Mouse (Mus musculus): ENCODE measurements around the gene Pmm1. TPM values are rescaled to one million over a fixed set of nuclear protein-coding genes. Genes with fewer than 3 reads are reported as not detected.
A peak's percentile ranks its signal among the peaks of the same experiment; 100 is the strongest.

Gene Pmm1
- total RNA-seq, 2 experiments from 2014 or later, result 5.6 to 10.5 TPM

DNA sequence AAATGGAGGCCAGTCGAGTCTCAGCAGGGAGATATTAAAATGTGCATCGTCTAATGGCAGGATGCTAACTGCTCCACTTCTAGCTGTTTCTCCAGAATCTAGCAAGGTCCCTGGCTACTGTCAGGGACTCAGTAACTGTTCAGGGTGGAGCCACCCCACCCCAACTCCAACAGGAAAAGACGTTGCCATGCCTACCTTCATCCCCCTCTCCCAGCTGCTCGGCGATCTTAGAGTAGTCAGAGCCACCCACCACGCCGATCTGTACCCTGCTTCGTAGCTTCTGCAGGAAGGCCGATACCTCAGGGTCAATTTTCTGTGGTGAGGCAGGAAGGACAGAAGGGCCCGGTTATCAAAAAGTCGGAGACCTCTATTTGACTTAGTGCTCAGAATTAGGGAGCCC, 3.1 kb downstream of the Pmm1 start:
- no peak for ATAC-seq (ENCODE audit: poor library complexity, severe bottlenecking)

GRCm38 (mm10) chr15:81956457-81956856, 4.3 kb downstream of the Pmm1 start:
- ATAC-seq (ENCODE audit: poor library complexity, severe bottlenecking), result no peak

DNA sequence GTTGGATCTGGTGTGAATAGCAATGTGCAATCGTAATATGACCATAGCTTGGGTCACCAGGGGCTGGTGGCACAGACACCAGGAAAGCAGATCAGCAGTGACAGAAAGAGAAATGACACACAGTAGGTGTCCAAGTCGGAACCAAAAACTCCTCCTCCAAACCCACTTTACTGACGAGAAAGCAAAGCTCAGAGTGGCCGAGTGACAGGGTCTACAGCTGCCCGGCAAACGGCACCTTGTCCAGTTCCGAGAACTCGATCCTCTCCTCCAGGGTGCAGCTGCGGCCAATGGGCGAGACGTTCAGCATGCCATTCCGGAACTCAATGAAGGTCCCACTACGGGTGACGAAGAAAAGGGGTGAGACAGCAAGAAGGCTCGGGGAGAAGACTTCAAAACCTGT, 5.3 kb downstream of the Pmm1 start:
- ATAC-seq (ENCODE audit: poor library complexity, severe bottlenecking), result no peak

DNA sequence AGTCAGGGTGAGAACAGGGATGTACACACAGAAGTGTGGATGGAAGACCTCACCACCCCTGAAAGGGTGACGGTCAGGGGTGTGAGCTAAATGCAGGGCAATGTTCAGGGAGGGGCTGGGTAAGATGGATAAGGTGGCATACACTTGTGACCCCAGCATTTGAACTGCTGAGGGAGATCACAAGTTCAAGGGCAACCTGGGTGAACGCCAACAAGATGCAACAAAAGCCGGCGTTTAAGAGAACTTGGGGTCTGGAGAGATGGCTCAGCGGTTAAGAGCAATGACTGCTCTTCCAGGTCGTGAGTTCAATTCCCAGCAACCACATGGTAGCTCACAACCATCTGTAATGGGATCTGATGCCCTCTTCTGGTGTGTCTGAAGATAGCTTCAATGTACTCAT, 6.0 kb downstream of the Pmm1 start:
- no peak for ATAC-seq (ENCODE audit: poor library complexity, severe bottlenecking)

GRCm38 (mm10) chr15:81954151-81954583, 6.6 kb downstream of the Pmm1 start:
- ATAC-seq (ENCODE audit: poor library complexity, severe bottlenecking), result no peak

GRCm38 (mm10) chr15:81952310-81952709, 8.4 kb downstream of the Pmm1 start:
- no peak for ATAC-seq (ENCODE audit: poor library complexity, severe bottlenecking)

DNA sequence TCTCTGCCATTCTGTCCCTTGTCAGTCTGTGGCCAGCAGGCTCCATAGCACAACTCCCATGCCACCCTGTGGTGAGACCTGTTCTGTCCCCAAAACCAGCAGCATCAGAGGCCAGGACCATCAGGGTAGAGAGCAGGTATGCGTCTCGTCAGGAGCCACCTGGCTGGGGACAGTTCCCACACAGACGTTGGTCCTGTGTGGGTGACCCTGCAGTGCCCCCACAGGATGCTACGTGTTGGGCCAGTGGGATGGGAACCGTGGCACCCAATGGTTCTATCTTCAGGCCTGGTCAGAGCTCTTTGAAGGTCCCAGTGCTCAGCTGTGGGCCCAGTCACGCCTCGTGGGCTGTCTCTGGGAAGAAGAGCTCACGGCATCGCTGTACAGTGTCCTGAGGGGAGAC, 9.6 kb downstream of the Pmm1 start:
- no peak for ATAC-seq (ENCODE audit: poor library complexity, severe bottlenecking)

GRCm38 (mm10) chr15:81950716-81951115, 10.0 kb downstream of the Pmm1 start:
- ATAC-seq (ENCODE audit: poor library complexity, severe bottlenecking), result no peak

GRCm38 (mm10) chr15:81949476-81950131, 11.1 kb downstream of the Pmm1 start:
- no peak for ATAC-seq (ENCODE audit: poor library complexity, severe bottlenecking)

- ATAC-seq (ENCODE audit: poor library complexity, severe bottlenecking), result no peak
These were observed 11.7 kb downstream of the Pmm1 start for GRCm38 (mm10) chr15:81949076-81949475.

GRCm38 (mm10) chr15:81943176-81943749, 17.5 kb downstream of the Pmm1 start:
- no peak for ATAC-seq (ENCODE audit: poor library complexity, severe bottlenecking)

GRCm38 (mm10) chr15:81941010-81941409, 19.7 kb downstream of the Pmm1 start:
- ATAC-seq (ENCODE audit: poor library complexity, severe bottlenecking), result no peak

GRCm38 (mm10) chr15:81940219-81940618, 20.5 kb downstream of the Pmm1 start:
- no peak for ATAC-seq (ENCODE audit: poor library complexity, severe bottlenecking)

DNA sequence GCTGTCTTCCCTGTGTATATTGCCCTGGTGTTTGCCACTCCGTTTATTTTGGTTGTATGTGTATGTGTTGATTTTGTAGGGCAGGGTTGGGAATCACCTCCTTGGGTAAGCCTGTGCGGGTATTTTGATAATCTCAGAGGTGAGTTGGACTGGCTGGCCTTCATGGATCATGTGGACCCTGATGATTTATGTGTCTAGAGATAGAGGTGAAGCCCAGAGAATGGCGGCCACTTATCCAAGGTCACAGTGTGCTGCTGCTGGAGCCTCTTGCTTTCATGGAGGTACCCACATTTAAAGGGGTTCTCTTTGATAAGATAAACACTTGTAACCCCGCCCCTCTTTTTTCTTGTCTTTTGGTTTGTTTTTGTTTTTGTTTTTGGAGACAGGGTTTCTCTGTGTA, 21.0 kb downstream of the Pmm1 start:
- ATAC-seq (ENCODE audit: poor library complexity, severe bottlenecking), result no peak

GRCm38 (mm10) chr15:81939157-81939715, 21.5 kb downstream of the Pmm1 start:
- ATAC-seq (ENCODE audit: poor library complexity, severe bottlenecking), result no peak

DNA sequence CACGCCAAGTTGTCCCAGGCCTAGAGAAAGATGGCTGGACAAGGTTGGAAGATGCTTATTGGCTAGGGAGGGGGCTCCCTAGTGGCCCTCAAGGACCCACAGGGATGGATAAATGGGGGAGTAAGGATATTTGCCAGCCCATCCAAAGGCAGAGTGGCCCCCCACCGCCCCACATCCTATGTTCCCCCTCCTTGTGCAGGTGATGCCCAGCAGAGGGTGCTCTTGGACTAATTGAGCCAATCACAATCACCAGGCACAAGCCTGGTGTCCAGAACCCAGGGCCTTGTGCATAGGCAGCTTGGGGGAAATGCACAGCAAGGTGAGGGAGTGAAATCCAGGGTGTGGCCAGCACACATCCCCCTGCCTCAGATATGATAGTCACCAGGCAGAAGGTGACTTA, 22.5 kb downstream of the Pmm1 start:
- peak; percentile 57; the same call in 1 of the 2 replicates for ATAC-seq (ENCODE audit: poor library complexity, severe bottlenecking)

GRCm38 (mm10) chr15:81937098-81937972, 23.4 kb downstream of the Pmm1 start:
- ATAC-seq (ENCODE audit: poor library complexity, severe bottlenecking), result no peak

DNA sequence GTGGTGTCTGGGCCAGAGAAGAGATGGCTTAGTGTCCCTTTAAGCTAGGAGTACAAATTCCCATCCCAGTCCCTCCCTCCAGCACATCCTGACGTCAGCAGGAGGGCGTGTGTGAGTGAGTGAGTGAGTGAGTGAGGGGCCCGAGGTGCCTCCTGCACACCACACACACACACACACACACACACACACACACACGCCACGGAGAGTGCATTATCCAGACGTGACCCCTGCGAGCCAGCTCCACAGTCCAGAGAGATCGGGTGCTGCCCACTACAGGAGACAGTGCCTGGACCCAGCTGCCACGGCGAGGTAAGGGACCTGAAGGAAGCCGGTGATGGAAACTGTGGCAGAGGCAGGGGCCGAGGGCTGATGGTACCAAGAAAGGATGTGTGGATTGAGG, 24.1 kb downstream of the Pmm1 start, which contains the start of gene Csdc2:
TSS of gene Csdc2 (plus strand) at position 81 of the 400 bp plus-strand sequence.
- no peak for ATAC-seq (ENCODE audit: poor library complexity, severe bottlenecking)

DNA sequence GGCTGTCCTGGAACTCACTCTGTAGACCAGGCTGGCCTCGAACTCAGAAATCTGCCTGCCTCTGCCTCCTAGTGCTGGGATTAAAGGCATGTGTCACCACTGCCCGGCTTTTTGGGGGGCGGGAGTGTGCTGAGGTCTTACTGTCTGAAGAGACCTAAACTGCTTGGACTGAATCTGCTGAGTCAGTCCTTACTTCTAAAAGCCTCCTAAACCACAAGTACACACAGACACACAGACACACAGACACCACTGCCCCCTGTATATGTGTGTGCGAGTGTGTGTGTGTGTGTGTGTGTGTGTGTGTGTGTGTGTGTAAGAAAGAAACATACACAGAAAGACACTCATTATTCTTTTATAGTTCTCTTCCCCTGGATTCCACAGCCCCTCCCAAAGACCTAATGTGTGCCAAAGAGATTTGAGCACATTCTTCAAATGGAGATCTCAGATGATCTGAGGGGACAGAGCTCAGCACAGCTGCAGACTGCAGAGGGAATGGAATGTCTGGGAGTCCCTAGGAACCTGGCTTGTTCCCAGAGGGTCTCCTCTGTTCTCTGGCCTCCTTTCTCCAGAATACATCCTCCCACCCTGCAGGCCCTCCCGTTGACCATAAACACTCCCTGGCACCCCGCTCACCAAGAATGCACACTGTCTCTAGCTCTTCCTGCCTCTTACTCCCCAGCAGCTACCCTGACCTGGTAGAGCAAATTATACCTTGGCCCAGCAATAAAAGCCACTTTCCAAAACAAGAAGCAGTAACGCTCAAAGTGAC, 24.7 kb downstream of the Pmm1 start:
- no peak for ATAC-seq (ENCODE audit: poor library complexity, severe bottlenecking)

DNA sequence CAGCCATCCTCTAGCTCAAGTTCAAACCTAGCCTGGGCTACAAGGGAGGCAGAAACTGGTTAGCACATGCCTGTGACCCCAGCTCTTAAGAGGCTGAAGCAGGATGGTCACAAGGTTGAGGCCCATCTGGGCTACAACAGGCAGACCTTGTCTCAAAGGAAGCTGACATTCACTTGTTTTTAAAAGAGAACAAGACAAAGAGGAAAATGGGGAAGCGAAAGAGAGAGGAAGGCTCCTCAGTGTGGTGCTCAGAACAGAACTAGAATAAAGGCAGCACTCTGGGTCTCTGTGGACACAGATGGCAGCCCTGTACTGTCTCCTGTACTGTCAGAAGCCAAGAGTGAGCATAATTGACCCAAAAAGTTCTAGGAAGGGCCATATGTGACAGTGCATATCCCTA, 26.7 kb downstream of the Pmm1 start:
- ATAC-seq (ENCODE audit: poor library complexity, severe bottlenecking), result peak; percentile 66

All from megakaryocyte, adult 5-6 weeks (primary cell).